Mouse (Mus musculus) C2C12 (cell line): ENCODE measurements at regions not wholly inside any gene's neighbourhood (a gene's known extent, or its start where the extent isn't known, plus 50 kb on each side); places are given as distances from the start of the nearest gene placed in this dataset.

Experiments used
- CEBPB ChIP-seq: IDR thresholded peaks from one replicate; pipeline ENCODE4 v1.6.1; 2011; ENCODE audit warnings: low read depth, mild to moderate bottlenecking, control low read depth, moderate library complexity
- CTCF ChIP-seq: IDR thresholded peaks from one replicate; pipeline ENCODE4 v1.5.1; 2011; ENCODE audit not compliant: control insufficient read depth, insufficient read depth, insufficient read length
- FOSL1 ChIP-seq: IDR thresholded peaks from one replicate; pipeline ENCODE4 v1.8.0; 2011; ENCODE audit warnings: mild to moderate bottlenecking, low read length; ENCODE audit not compliant: poor library complexity, insufficient read depth, severe bottlenecking
- MAX ChIP-seq: IDR thresholded peaks from one replicate; pipeline ENCODE4 v1.6.1; 2011; ENCODE audit warnings: mild to moderate bottlenecking, control low read depth
- MYOD1 ChIP-seq: IDR thresholded peaks from one replicate; pipeline ENCODE4 v1.6.1; 2011; ENCODE audit warnings: low read depth; ENCODE audit not compliant: control insufficient read depth, insufficient read length
- MYOG ChIP-seq: IDR thresholded peaks from one replicate; pipeline ENCODE4 v1.6.1; 2011; ENCODE audit not compliant: control insufficient read depth, insufficient read length; ENCODE audit errors: extremely low read depth
- USF1 ChIP-seq: IDR thresholded peaks from one replicate; pipeline ENCODE4 v1.6.1; 2011; ENCODE audit warnings: low read depth, mild to moderate bottlenecking, control low read depth, moderate library complexity

- TF ChIP-seq CTCF (no peak), MAX (no peak), USF1 (no peak), MYOG (no peak), CEBPB (no peak), MYOD1 (no peak), FOSL1 (no peak)
These were observed 107.2 kb downstream of the Rassf10 start for GRCm38 (mm10) chr7:113060991-113061390.
